Mouse (Mus musculus) midbrain, embryonic 14.5 days (tissue): ENCODE results near the gene Pde4d. TPM values are rescaled to one million over a fixed set of nuclear protein-coding genes. Genes with fewer than 3 reads are reported as not detected.

ENCODE experiments used
- ATAC-seq: fragments of 200-750 bp; cut with Nextera tagmentation; 2 replicates; pipeline ENCODE4 v1.8.0; 2017; ENCODE audit warnings: moderate number of reproducible peaks, moderate library complexity; ENCODE audit not compliant: low FRiP score, low TSS enrichment
- DNase-seq: peaks from one replicate; pipeline ENCODE4 v3.0.0-alpha.2; 2015
- H3K27ac ChIP-seq: fragments of 300-500 bp; sonication (generic); replicated peaks from 2 replicates; pipeline ENCODE4 v1.5.1; 2014; ENCODE audit warnings: mild to moderate bottlenecking, low read depth, low read length, moderate library complexity
- H3K27me3 ChIP-seq: fragments of 300-500 bp; sonication (generic); 2 replicates; pipeline ENCODE4 v1.6.1; 2014; ENCODE audit warnings: low read length, control low read depth, mixed read lengths; ENCODE audit not compliant: control insufficient read depth, insufficient read depth
- H3K36me3 ChIP-seq: fragments of 300-500 bp; sonication (generic); 2 replicates; pipeline ENCODE4 v1.6.1; 2014; ENCODE audit warnings: low read length, control low read depth; ENCODE audit not compliant: control insufficient read depth, insufficient read depth
- H3K4me1 ChIP-seq: fragments of 300-500 bp; sonication (generic); 2 replicates; pipeline ENCODE4 v1.6.1; 2014; ENCODE audit warnings: mild to moderate bottlenecking, antibody characterized with exemption, low read length, control low read depth; ENCODE audit not compliant: control insufficient read depth, insufficient read depth
- H3K4me2 ChIP-seq: fragments of 300-500 bp; sonication (generic); 2 replicates; pipeline ENCODE4 v1.6.1; 2014; ENCODE audit warnings: mild to moderate bottlenecking, low read length, moderate library complexity
- H3K4me3 ChIP-seq: fragments of 300-500 bp; sonication (generic); replicated peaks from 2 replicates; pipeline ENCODE4 v1.5.1; 2014; ENCODE audit warnings: low read depth, low read length
- H3K9ac ChIP-seq: fragments of 300-500 bp; sonication (generic); replicated peaks from 2 replicates; pipeline ENCODE4 v1.6.1; 2014; ENCODE audit warnings: mild to moderate bottlenecking, low read length, moderate library complexity
- H3K9me3 ChIP-seq: fragments of 300-500 bp; sonication (generic); 2 replicates; pipeline ENCODE4 v1.6.1; 2016; ENCODE audit warnings: low read length, control low read depth, mixed read lengths; ENCODE audit not compliant: control insufficient read depth
- WGBS: fragments of 180-500 bp; shearing (Covaris S2); extraction: QIAGEN DNeasy Blood & Tissue Kit; methylation state at CpG from one replicate; pipeline ENCODE4 v1.1.7; 2014; 5-methylcytosine and 5-hydroxymethylcytosine counted together
- polyA plus RNA-seq: library from polyadenylated mRNA; unstranded; fragments of >200 nt; fragmentation: Nextera tagmentation; extraction: Ambion mirVana; gene quantifications from 2 replicates; pipeline ENCODE4 v1.2.1, GENCODE M21; 2014

Pde4d gene
- polyA plus RNA-seq, 1 experiment from 2014 or later: 27.1 TPM

- no peaks in the 10 kb centered on the region for H3K9me3 ChIP-seq
- WGBS: 89% methylated on average over 8 of the region's 8 CpGs
- no peak overlapping the region for H3K9ac ChIP-seq
- DNase-seq: no peak
- ATAC-seq: no peak
- H3K4me2 ChIP-seq: no peak overlapping the region
- H3K4me3 ChIP-seq: no peak overlapping the region
- peaks cover 54% of the 10 kb centered on the region for H3K36me3 ChIP-seq
- no peaks in the 10 kb centered on the region for H3K27me3 ChIP-seq
- H3K4me1 ChIP-seq: no peaks in the 10 kb centered on the region
- no peak overlapping the region for H3K27ac ChIP-seq
Observed at GRCm38 (mm10) chr13:109954189-109954588, 1504.4 kb downstream of the Pde4d start.

- Histone ChIP-seq H3K27me3 (no peaks in the 10 kb centered on the region), H3K9ac (no peak overlapping the region), H3K27ac (0 out of 2 replicates have a peak overlapping the region, but pooled peaks have one; percentile 26), H3K36me3 (peaks cover 18% of the 10 kb centered on the region), H3K4me3 (no peak overlapping the region), H3K4me1 (no peaks in the 10 kb centered on the region), H3K9me3 (no peaks in the 10 kb centered on the region), H3K4me2 (no peak overlapping the region)
- ATAC-seq (no peak), DNase-seq (no peak)
- 76% methylated on average over 4 of the region's 4 CpGs for WGBS
Observed at GRCm38 (mm10) chr13:109957953-109958352, 1508.2 kb downstream of the Pde4d start.

- no peaks in the 10 kb centered on the region for H3K36me3 ChIP-seq
- H3K4me3 ChIP-seq: no peak overlapping the region
- WGBS: 75% methylated on average over 10 of the region's 10 CpGs
- no peaks in the 10 kb centered on the region for H3K27me3 ChIP-seq
- H3K9ac ChIP-seq: no peak overlapping the region
- no peaks in the 10 kb centered on the region for H3K9me3 ChIP-seq
- H3K4me2 ChIP-seq: no peak overlapping the region
- no peaks in the 10 kb centered on the region for H3K4me1 ChIP-seq
- peak; percentile 15 for DNase-seq
- ATAC-seq: no peak
- no peak overlapping the region for H3K27ac ChIP-seq
Observed at GRCm38 (mm10) chr13:109982821-109983443, 1533.2 kb downstream of the Pde4d start.

- Histone ChIP-seq H3K4me2 (no peak overlapping the region), H3K4me3 (no peak overlapping the region), H3K9me3 (no peaks in the 10 kb centered on the region), H3K36me3 (no peaks in the 10 kb centered on the region), H3K27ac (no peak overlapping the region), H3K9ac (no peak overlapping the region), H3K4me1 (no peaks in the 10 kb centered on the region), H3K27me3 (no peaks in the 10 kb centered on the region)
- DNase-seq (no peak), ATAC-seq (no peak)
- 90% methylated on average over 5 of the region's 5 CpGs for WGBS
Observed at GRCm38 (mm10) chr13:109985411-109985810, 1535.7 kb downstream of the Pde4d start.

- Histone ChIP-seq H3K27ac (no peak overlapping the region), H3K4me2 (no peak overlapping the region), H3K36me3 (no peaks in the 10 kb centered on the region), H3K9me3 (no peaks in the 10 kb centered on the region), H3K4me3 (no peak overlapping the region), H3K4me1 (no peaks in the 10 kb centered on the region), H3K9ac (no peak overlapping the region), H3K27me3 (no peaks in the 10 kb centered on the region)
- no peak for ATAC-seq
- DNase-seq: no peak
- 73% methylated on average over 5 of the region's 5 CpGs for WGBS
Observed at GRCm38 (mm10) chr13:109985892-109986291, 1536.1 kb downstream of the Pde4d start.

GRCm38 (mm10) chr13:109992775-109993505, 1543.2 kb downstream of the Pde4d start:
- ATAC-seq (no peak), DNase-seq (peak; percentile 55)
- Histone ChIP-seq H3K9ac (no peak overlapping the region), H3K27ac (no peak overlapping the region), H3K4me2 (no peak overlapping the region), H3K4me1 (no peaks in the 10 kb centered on the region), H3K27me3 (no peaks in the 10 kb centered on the region), H3K4me3 (no peak overlapping the region), H3K9me3 (no peaks in the 10 kb centered on the region), H3K36me3 (no peaks in the 10 kb centered on the region)
- 80% methylated on average over 5 of the region's 5 CpGs for WGBS

- H3K36me3 ChIP-seq: no peaks in the 10 kb centered on the region
- no peak overlapping the region for H3K27ac ChIP-seq
- no peaks in the 10 kb centered on the region for H3K4me1 ChIP-seq
- no peaks in the 10 kb centered on the region for H3K9me3 ChIP-seq
- no peaks in the 10 kb centered on the region for H3K27me3 ChIP-seq
- DNase-seq (no peak), ATAC-seq (no peak)
- H3K9ac ChIP-seq: no peak overlapping the region
- WGBS: 76% methylated on average over 3 of the region's 3 CpGs
- H3K4me2 ChIP-seq: no peak overlapping the region
- H3K4me3 ChIP-seq: no peak overlapping the region
Observed at GRCm38 (mm10) chr13:109994240-109994764, 1544.6 kb downstream of the Pde4d start.

GRCm38 (mm10) chr13:110002081-110002480, 1552.3 kb downstream of the Pde4d start:
- WGBS: 90% methylated on average over 3 of the region's 3 CpGs
- no peak overlapping the region for H3K27ac ChIP-seq
- no peaks in the 10 kb centered on the region for H3K36me3 ChIP-seq
- H3K27me3 ChIP-seq: no peaks in the 10 kb centered on the region
- H3K9ac ChIP-seq: no peak overlapping the region
- ATAC-seq: no peak
- H3K4me1 ChIP-seq: no peaks in the 10 kb centered on the region
- no peak overlapping the region for H3K4me2 ChIP-seq
- no peak for DNase-seq
- H3K9me3 ChIP-seq: no peaks in the 10 kb centered on the region
- no peak overlapping the region for H3K4me3 ChIP-seq
